Mouse (Mus musculus): ENCODE results near the gene Tctex1d4. TPM values are rescaled to one million over a fixed set of nuclear protein-coding genes. Genes with fewer than 3 reads are reported as not detected.
A peak's percentile ranks its signal among the peaks of the same experiment; 100 is the strongest.

Gene Tctex1d4
- total and polyA plus RNA-seq, 2 experiments from 2014 or later = not detected

DNA sequence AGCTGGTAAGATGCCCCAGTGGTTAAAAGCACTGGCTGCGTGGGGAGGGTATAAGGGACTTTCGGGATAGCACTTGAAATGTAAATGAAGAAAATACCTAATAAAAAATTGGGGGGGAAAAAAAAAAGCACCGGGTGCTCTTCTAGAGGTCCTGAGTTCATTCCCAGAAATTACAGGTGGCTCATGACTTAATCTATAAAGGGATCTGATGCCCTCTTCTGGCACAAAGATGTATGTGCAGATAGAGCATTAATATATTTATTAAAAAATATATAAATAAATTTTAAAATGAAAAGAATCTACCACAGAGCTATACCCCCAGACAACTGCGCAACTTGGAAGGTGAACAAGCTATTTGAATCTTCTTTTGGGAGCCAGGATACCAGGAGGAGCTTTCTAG is 14.0 kb downstream of the Tctex1d4 start:
- Histone ChIP-seq H3K9ac (replicated peaks; ENCODE audit: low read depth, low read length) (no peak overlapping the region), H3K36me3 (replicated peaks; ENCODE audit: control insufficient read depth, insufficient read depth, low read length) (no peaks in the 10 kb centered on the region), H3K27me3 (ENCODE audit: control insufficient read depth, insufficient read depth, low read length) (no peaks in the 10 kb centered on the region), H3K4me1 (ENCODE audit: control insufficient read depth, insufficient read depth) (no peaks in the 10 kb centered on the region), H3K9me3 (replicated peaks; ENCODE audit: control insufficient read depth, low read length) (no peaks in the 10 kb centered on the region), H3K27ac (ENCODE audit: low read depth) (no peak overlapping the region), H3K4me3 (ENCODE audit: low read depth, low read length) (no peak overlapping the region), H3K4me2 (ENCODE audit: low read depth, low read length) (no peak overlapping the region)
- no peak for DNase-seq (ENCODE audit: low spot score)
- 0 out of 2 replicates have a peak, but pooled peaks have one; percentile 3 for TF ChIP-seq CTCF (IDR thresholded peaks at IDR 0.05; ENCODE audit: low read depth)
- TF ChIP-seq EP300 (IDR thresholded peaks at IDR 0.05; ENCODE audit: low read depth) = no peak
- WGBS = 34% methylated on average over 4 of the region's 4 CpGs
- ATAC-seq (ENCODE audit: insufficient read depth, low read depth) = no peak

DNA sequence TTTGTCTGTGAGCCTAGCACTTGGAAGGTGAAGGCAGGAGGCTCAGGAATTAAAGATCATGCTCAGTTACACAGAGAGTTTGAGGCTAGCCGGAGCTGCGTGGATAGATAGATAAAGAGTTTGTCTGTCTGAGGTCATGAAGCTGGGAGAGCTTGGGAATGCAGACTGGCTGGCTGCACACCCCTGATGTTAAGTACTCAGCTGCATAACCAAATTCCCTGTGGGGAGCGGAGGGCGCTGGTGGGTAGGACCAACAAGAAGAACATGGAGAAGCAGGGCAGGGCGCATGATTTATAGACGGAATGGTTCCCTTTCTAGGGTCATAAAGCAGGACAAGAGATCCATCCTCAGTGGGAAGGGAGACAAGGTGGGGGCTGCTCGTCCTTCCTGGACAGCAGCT is 16.4 kb downstream of the Tctex1d4 start:
- Histone ChIP-seq H3K4me3 (ENCODE audit: low read depth, low read length) (no peak overlapping the region), H3K9me3 (replicated peaks; ENCODE audit: control insufficient read depth, low read length) (no peaks in the 10 kb centered on the region), H3K4me1 (ENCODE audit: control insufficient read depth, insufficient read depth) (no peaks in the 10 kb centered on the region), H3K9ac (replicated peaks; ENCODE audit: low read depth, low read length) (no peak overlapping the region), H3K4me2 (ENCODE audit: low read depth, low read length) (no peak overlapping the region), H3K27me3 (ENCODE audit: control insufficient read depth, insufficient read depth, low read length) (no peaks in the 10 kb centered on the region), H3K27ac (ENCODE audit: low read depth) (no peak overlapping the region), H3K36me3 (replicated peaks; ENCODE audit: control insufficient read depth, insufficient read depth, low read length) (no peaks in the 10 kb centered on the region)
- 39% methylated on average over 7 of the region's 7 CpGs for WGBS
- ATAC-seq (ENCODE audit: insufficient read depth, low read depth) (no peak), DNase-seq (ENCODE audit: low spot score) (no peak)
- TF ChIP-seq EP300 (IDR thresholded peaks at IDR 0.05; ENCODE audit: low read depth) (no peak), CTCF (IDR thresholded peaks at IDR 0.05; ENCODE audit: low read depth) (no peak)

DNA sequence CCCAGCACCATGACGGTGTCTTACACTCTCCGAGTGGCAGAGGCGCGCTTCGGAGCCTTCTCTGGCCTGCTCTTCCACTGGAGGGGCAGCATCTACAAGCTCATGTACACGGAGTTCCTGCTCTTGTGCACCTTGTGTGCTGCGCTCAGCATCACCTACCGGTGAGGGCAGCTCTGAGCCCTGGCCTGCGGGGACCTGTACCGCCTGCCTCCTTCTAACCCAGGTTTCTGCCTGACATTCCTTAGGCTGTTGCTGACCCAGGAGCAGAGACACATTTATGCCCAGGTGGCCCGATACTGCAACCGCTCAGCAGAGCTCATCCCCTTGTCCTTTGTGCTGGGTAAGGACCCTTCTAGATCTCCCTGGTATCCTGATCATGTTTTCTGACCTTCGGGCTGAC is 18.7 kb downstream of the Tctex1d4 start:
- H3K27ac ChIP-seq (ENCODE audit: low read depth) = no peak overlapping the region
- WGBS = 90% methylated on average over 13 of the region's 13 CpGs
- no peaks in the 10 kb centered on the region for H3K27me3 ChIP-seq (ENCODE audit: control insufficient read depth, insufficient read depth, low read length)
- ATAC-seq (ENCODE audit: insufficient read depth, low read depth) = no peak
- no peaks in the 10 kb centered on the region for H3K4me1 ChIP-seq (ENCODE audit: control insufficient read depth, insufficient read depth)
- no peak overlapping the region for H3K4me3 ChIP-seq (ENCODE audit: low read depth, low read length)
- TF ChIP-seq EP300 (IDR thresholded peaks at IDR 0.05; ENCODE audit: low read depth) = no peak
- TF ChIP-seq CTCF (IDR thresholded peaks at IDR 0.05; ENCODE audit: low read depth) = no peak
- H3K9ac ChIP-seq (replicated peaks; ENCODE audit: low read depth, low read length) = no peak overlapping the region
- peaks cover 4% of the 10 kb centered on the region for H3K36me3 ChIP-seq (replicated peaks; ENCODE audit: control insufficient read depth, insufficient read depth, low read length)
- H3K9me3 ChIP-seq (replicated peaks; ENCODE audit: control insufficient read depth, low read length) = no peaks in the 10 kb centered on the region
- no peak for DNase-seq (ENCODE audit: low spot score)
- H3K4me2 ChIP-seq (ENCODE audit: low read depth, low read length) = no peak overlapping the region

DNA sequence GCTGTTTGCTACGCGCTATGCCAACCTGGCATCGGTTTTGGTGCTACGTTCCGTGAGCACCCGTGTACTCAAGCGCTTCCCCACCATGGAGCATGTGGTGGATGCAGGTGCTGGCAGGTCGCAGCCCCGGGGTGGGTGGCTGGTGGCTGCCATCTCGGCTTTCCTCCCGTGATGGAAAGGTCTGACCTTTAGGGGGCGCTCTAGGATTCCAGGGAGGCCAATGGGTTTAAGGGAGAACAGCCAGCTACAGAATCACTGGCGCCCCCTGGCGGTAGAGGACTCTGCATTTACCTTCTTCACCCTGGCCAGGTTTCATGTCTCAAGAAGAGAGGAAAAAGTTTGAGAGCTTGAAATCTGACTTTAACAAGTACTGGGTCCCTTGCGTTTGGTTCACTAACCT is 19.6 kb downstream of the Tctex1d4 start:
- DNase-seq (ENCODE audit: low spot score) (peak; percentile 60), ATAC-seq (ENCODE audit: insufficient read depth, low read depth) (peak; percentile 24; the same call in 1 of the 2 replicates)
- no peak overlapping the region for H3K27ac ChIP-seq (ENCODE audit: low read depth)
- no peaks in the 10 kb centered on the region for H3K4me1 ChIP-seq (ENCODE audit: control insufficient read depth, insufficient read depth)
- no peaks in the 10 kb centered on the region for H3K27me3 ChIP-seq (ENCODE audit: control insufficient read depth, insufficient read depth, low read length)
- TF ChIP-seq CTCF (IDR thresholded peaks at IDR 0.05; ENCODE audit: low read depth) (peak; percentile 78), EP300 (IDR thresholded peaks at IDR 0.05; ENCODE audit: low read depth) (no peak)
- no peak overlapping the region for H3K4me3 ChIP-seq (ENCODE audit: low read depth, low read length)
- H3K9me3 ChIP-seq (replicated peaks; ENCODE audit: control insufficient read depth, low read length) = no peaks in the 10 kb centered on the region
- 38% methylated on average over 15 of the region's 15 CpGs for WGBS
- H3K9ac ChIP-seq (replicated peaks; ENCODE audit: low read depth, low read length) = no peak overlapping the region
- H3K4me2 ChIP-seq (ENCODE audit: low read depth, low read length) = no peak overlapping the region
- H3K36me3 ChIP-seq (replicated peaks; ENCODE audit: control insufficient read depth, insufficient read depth, low read length) = peaks cover 13% of the 10 kb centered on the region

DNA sequence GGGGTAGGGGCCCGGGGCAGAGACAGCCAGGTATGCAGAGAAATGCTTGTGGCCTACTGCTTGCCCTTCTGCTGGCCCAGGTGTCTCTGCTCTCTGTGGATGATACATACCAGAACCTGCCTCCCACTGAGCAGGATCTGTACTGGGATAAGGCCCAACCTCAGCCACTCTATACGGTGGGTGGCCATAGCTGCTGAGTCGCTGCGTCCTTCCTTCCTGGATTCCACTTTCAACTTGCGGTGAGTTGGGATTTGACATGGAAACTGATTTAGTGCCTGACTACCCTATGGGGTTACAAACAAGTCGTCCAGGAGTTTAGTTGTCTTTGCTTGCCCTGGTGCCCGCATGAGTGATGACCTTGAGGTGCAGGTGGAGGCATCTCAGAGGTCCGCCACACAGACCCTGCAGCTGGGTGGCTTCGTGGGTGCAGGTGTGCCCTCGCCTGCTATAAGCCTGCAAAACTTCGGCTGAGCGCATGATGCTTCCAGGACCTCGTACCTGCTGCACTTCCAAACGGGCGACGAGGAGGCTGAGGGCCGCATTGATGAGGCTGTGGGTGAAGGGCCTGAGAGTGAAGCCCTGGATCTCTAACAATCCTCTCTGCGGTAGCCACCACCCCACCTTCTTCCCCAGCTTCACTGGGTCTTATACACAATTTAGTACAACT is 21.6 kb downstream of the Tctex1d4 start:
- ATAC-seq (ENCODE audit: insufficient read depth, low read depth) (no peak), DNase-seq (ENCODE audit: low spot score) (no peak)
- peaks cover 33% of the 10 kb centered on the region for H3K36me3 ChIP-seq (replicated peaks; ENCODE audit: control insufficient read depth, insufficient read depth, low read length)
- no peaks in the 10 kb centered on the region for H3K9me3 ChIP-seq (replicated peaks; ENCODE audit: control insufficient read depth, low read length)
- H3K27ac ChIP-seq (ENCODE audit: low read depth) = no peak overlapping the region
- no peak overlapping the region for H3K9ac ChIP-seq (replicated peaks; ENCODE audit: low read depth, low read length)
- no peak overlapping the region for H3K4me2 ChIP-seq (ENCODE audit: low read depth, low read length)
- H3K4me3 ChIP-seq (ENCODE audit: low read depth, low read length) = no peak overlapping the region
- H3K4me1 ChIP-seq (ENCODE audit: control insufficient read depth, insufficient read depth) = peaks cover 4% of the 10 kb centered on the region; the same call in 1 of the 2 replicates
- TF ChIP-seq EP300 (IDR thresholded peaks at IDR 0.05; ENCODE audit: low read depth) (no peak), CTCF (IDR thresholded peaks at IDR 0.05; ENCODE audit: low read depth) (no peak)
- H3K27me3 ChIP-seq (ENCODE audit: control insufficient read depth, insufficient read depth, low read length) = no peaks in the 10 kb centered on the region
- 78% methylated on average over 18 of the region's 18 CpGs for whole genome bisulfite sequencing

DNA sequence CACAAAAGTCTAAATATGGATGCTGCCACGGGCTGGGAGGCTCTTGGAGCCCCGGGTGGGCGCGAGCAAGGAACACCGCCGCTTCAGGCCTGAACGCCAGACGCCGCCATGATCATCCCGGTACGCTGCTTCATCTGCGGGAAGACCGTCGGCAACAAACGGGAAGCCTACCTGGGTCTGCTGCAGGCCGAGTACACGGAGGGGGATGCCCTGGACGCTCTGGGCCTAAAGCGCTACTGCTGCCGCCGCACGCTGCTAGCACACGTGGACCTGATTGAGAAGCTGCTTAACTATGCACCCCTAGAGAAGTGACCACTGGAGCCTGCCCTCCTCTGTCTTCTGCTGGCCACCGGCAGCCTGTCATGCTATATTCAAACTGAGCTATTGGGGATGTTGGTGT is 22.2 kb downstream of the Tctex1d4 start:
- no peak for ATAC-seq (ENCODE audit: insufficient read depth, low read depth)
- WGBS = 65% methylated on average over 24 of the region's 24 CpGs

More for the DNA sequence above, 22.2 kb downstream of the Tctex1d4 start:
- Histone ChIP-seq H3K9ac (replicated peaks; ENCODE audit: low read depth, low read length) (no peak overlapping the region), H3K4me3 (ENCODE audit: low read depth, low read length) (no peak overlapping the region), H3K4me2 (ENCODE audit: low read depth, low read length) (no peak overlapping the region), H3K36me3 (replicated peaks; ENCODE audit: control insufficient read depth, insufficient read depth, low read length) (peaks cover 39% of the 10 kb centered on the region), H3K4me1 (ENCODE audit: control insufficient read depth, insufficient read depth) (peaks cover 7% of the 10 kb centered on the region; the same call in 1 of the 2 replicates), H3K9me3 (replicated peaks; ENCODE audit: control insufficient read depth, low read length) (no peaks in the 10 kb centered on the region), H3K27me3 (ENCODE audit: control insufficient read depth, insufficient read depth, low read length) (no peaks in the 10 kb centered on the region), H3K27ac (ENCODE audit: low read depth) (no peak overlapping the region)
- TF ChIP-seq EP300 (IDR thresholded peaks at IDR 0.05; ENCODE audit: low read depth) = no peak
- no peak for TF ChIP-seq CTCF (IDR thresholded peaks at IDR 0.05; ENCODE audit: low read depth)
- no peak for DNase-seq (ENCODE audit: low spot score)

Measured in heart, postnatal 0 days (tissue).